Mouse (Mus musculus) gastrocnemius, postnatal 14 days (tissue): ENCODE measurements around the gene Gm20708. TPM values are rescaled to one million over a fixed set of nuclear protein-coding genes. Genes with fewer than 3 reads are reported as not detected.
A peak's percentile ranks its signal among the peaks of the same experiment; 100 is the strongest.
"Not testable (repeated sequence)": the region's sequence is repeated elsewhere in the genome, so short reads cannot be mapped to it uniquely, and the experiment has no call there.

Experiments
- DNase-seq: peaks from one replicate; pipeline ENCODE4 v3.0.0; 2021; ENCODE audit warnings: mixed read lengths
- intact Hi-C: fragments of 180-260 bp; cut with DNase I; formaldehyde crosslinking; loops from one replicate; pipeline ENCODE4 v1.15.1; 2025; ENCODE audit warnings: low total_unique reads
- total RNA-seq, 2 experiments: library from RNA; stranded (reverse); gene quantifications; 2 replicates each; pipeline ENCODE4 v1.2.3; 2021

Gm20708 gene
- total RNA-seq, 2 experiments from 2014 or later: 0.73 to 1.5 TPM

GRCm38 (mm10) chr11:117779434-117780198 lies 29.9 kb upstream of the Gm20708 start:
- DNase-seq: peak; percentile 75
- intact Hi-C loops: no loop called here

DNA sequence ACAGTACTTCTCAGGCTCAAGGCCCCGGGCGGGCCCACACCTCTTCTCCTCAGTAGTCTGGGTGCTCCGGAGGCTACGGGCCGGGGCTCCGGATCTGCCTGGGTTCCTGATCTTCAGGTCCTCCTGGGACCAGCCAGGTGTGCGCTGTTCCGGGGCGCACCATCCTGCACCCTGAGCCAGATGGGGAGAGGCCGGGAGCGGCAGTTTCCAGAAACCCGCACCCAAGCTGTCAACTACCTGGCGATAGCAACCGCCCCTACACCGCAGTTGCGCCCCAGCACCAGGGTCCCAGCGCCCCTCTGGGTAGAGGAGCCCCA lies 29.3 kb upstream of the Gm20708 start:
- no peak for DNase-seq
- intact Hi-C loops: no loop called here

- DNase-seq: peak; percentile 84
- intact Hi-C loops: no loop called here
These were observed 28.8 kb upstream of the Gm20708 start for GRCm38 (mm10) chr11:117780582-117781111.

DNA sequence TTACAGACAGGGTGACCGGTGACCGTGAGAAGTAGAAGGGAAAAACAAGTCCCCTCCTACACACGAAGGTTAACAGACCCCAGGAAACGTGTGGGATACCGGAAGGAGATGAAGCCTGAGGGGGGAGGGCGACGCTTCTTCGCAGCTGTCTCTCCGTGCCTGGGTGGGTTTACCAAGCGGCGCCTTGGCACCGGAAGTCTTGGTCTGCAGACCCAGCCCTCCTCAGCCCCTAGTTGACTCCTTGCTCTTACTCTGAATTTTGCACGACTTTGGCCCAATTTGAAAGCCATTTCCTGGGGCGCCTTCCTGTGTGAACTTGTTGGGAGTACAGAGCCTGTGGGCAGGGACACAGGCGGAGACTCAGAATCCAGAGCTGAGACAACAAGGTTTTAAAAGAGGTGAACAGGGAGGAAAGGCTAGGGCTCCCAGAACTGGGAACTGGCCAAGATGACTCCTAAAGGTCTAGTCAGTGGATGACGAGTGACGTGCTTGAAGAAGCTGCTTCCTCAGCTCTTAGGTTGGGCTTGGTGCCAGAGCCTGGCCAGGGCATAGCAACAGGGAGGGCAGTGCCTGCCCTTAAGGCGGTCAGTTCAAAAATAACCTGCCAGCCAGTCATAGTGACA lies 28.2 kb upstream of the Gm20708 start:
- DNase-seq: peak; percentile 71
- intact Hi-C loops: no loop called here

- no peak for DNase-seq
- intact Hi-C loops: no loop called here
These were observed 27.3 kb upstream of the Gm20708 start, which contains the start of the genes Tmc8 and Tmc6 for GRCm38 (mm10) chr11:117781993-117782704. Tmc8 (plus strand) TSS chr11:117782076. Tmc6 (minus strand) TSS chr11:117782198.

- intact Hi-C loops: no loop called here
These were observed 26.8 kb upstream of the Gm20708 start for GRCm38 (mm10) chr11:117782705-117783034.

GRCm38 (mm10) chr11:117783089-117783488 lies 26.4 kb upstream of the Gm20708 start:
- peak; percentile 61 for DNase-seq
- intact Hi-C loops: no loop called here

More at GRCm38 (mm10) chr11:117782705-117783034, 26.8 kb upstream of the Gm20708 start:
- DNase-seq: no peak

- intact Hi-C loops: no loop called here
- no peak for DNase-seq
These were observed 25.7 kb upstream of the Gm20708 start for GRCm38 (mm10) chr11:117783683-117784309.

- intact Hi-C loops: loop anchor here (5.0 kb wide), 1 partner anchor 74 kb away; no protein-coding TSS in a partner anchor
- peak; percentile 52 for DNase-seq
These were observed 23.2 kb upstream of the Gm20708 start for GRCm38 (mm10) chr11:117786294-117786693.

GRCm38 (mm10) chr11:117788481-117788880 lies 21.0 kb upstream of the Gm20708 start:
- intact Hi-C loops: loop anchor here (5.0 kb wide), 1 partner anchor 76 kb away; no protein-coding TSS in a partner anchor
- not testable (repeated sequence) for DNase-seq

- peak; percentile 76 for DNase-seq
- intact Hi-C loops: loop anchor here (2.0 kb wide), 1 partner anchor 35 kb away; the partner anchor contains the start of gene Afmid
These were observed 19.2 kb upstream of the Gm20708 start for GRCm38 (mm10) chr11:117790286-117790685.

- DNase-seq: no peak
- intact Hi-C loops: loop anchor here (2.0 kb wide), 1 partner anchor 34 kb away; the partner anchor contains the start of gene Afmid
These were observed 18.6 kb upstream of the Gm20708 start for GRCm38 (mm10) chr11:117790703-117791440.

GRCm38 (mm10) chr11:117791441-117791761 lies 18.1 kb upstream of the Gm20708 start:
- intact Hi-C loops: loop anchor here (2.0 kb wide), 1 partner anchor 33 kb away; the partner anchor contains the start of gene Afmid
- DNase-seq: no peak

DNA sequence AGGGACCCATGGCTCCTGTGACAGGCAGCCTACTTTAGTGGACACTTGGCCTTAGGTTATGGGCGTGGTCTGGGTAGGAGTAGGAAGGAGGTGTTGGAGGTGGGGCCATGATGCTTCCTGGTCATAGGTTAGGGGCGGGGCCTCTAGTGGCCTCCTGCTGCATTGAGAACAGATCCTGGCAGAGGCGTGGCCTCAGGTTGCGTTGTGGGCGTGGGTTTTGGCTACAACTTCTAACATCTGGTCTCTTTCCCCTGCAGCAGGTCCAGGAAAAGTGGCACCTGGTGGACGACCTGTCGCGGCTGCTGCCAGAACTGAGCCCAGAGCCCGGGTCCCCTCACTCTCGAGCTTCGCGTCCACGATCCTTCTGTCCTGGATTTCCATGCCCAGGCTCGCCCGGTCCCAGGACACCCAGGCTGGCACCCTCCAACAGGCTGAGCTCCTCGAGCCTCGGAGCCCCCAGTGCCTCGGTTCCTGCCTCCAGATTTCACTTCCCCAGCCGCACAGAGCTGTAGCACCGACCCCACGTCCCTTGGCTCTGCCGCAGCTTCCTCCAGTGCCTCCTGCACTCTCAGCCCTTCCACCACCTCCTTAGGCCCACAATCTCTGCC lies 17.1 kb upstream of the Gm20708 start:
- DNase-seq: no peak
- intact Hi-C loops: no loop called here

- intact Hi-C loops: no loop called here
- no peak for DNase-seq
These were observed 15.4 kb upstream of the Gm20708 start for GRCm38 (mm10) chr11:117794035-117794551.

GRCm38 (mm10) chr11:117796954-117797353 lies 12.5 kb upstream of the Gm20708 start:
- intact Hi-C loops: no loop called here
- no peak for DNase-seq

GRCm38 (mm10) chr11:117797511-117798159 lies 11.8 kb upstream of the Gm20708 start, which contains the start of gene 6030468B19Rik:
6030468B19Rik (plus strand) TSS chr11:117797660.
- intact Hi-C loops: no loop called here

DNA sequence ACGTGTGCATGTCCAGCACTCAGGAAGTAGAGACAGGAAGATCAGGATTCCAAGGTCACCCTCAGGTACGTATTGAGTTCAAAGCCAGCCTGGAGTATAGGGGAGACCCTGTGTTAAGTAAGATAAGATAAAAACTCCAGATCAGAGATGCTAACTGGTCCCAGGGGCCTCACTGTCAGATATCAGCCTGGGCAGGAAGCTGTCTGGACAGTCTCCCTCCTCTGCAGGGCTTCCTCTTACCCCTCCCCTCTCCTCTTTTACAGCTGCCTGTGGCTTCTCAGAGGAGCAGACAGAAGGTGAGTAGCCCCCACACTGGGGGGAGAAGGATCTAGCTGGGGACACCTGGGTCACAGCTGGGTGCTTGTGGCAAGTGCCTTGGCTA lies 11.3 kb upstream of the Gm20708 start:
- no peak for DNase-seq
- intact Hi-C loops: no loop called here

More at GRCm38 (mm10) chr11:117797511-117798159, 11.8 kb upstream of the Gm20708 start, which contains the start of gene 6030468B19Rik:
- DNase-seq: no peak
